ENCODE assay signal across 11 mouse cellular contexts in genomic region chr9:56415935-56416607, GRCm38 (mm10). TPM values are rescaled to one million over a fixed set of nuclear protein-coding genes. Genes with fewer than 3 reads are reported as not detected.
DNase-seq lines count a peak whose midpoint lies in the region; ATAC-seq and TF ChIP-seq lines count a peak whose summit lies in the region.
"Had no signal": no experiment of that assay in that cellular context is flagged by ENCODE, and none has a peak within 500 bp of the region (broad histone marks: within the 10 kb centered on the region; RNA-seq: fewer than 3 reads in every experiment).

No protein-coding gene starts in this region.

- peak overlapping the region in 1 of 2 experiments; percentile 72; a peak in 2 of 4 replicates for H3K4me3 ChIP-seq in heart, embryonic 14.5 days (ENCODE audit: control insufficient read depth in 1 of 2, insufficient read depth in 1 of 2, low read depth in 1 of 2, low read length in 2 of 2)
- H3K4me3 ChIP-seq in heart, embryonic 10.5 days: no peak overlapping the region
- H3K4me3 ChIP-seq in lung, embryonic 16.5 days (ENCODE audit: low read length): peak overlapping the region; percentile 76
- H3K4me3 ChIP-seq in hindbrain, postnatal 0 days (ENCODE audit: low read length): no peak overlapping the region; the same call in 1 of the 2 replicates
- peak overlapping the region; percentile 6; the same call in 1 of the 2 replicates for H3K4me3 ChIP-seq in stomach, embryonic 15.5 days (replicated peaks)

- H3K9me3 ChIP-seq in heart, embryonic 14.5 days (ENCODE audit: control insufficient read depth, low read length): no peaks in the 10 kb centered on the region
- H3K9me3 ChIP-seq in heart, embryonic 10.5 days: no peaks in the 10 kb centered on the region
- no peaks in the 10 kb centered on the region for H3K9me3 ChIP-seq in lung, embryonic 16.5 days (ENCODE audit: control insufficient read depth, low read length)
- H3K9me3 ChIP-seq in hindbrain, postnatal 0 days (ENCODE audit: low read length): no peaks in the 10 kb centered on the region
- no peaks in the 10 kb centered on the region for H3K9me3 ChIP-seq in stomach, embryonic 15.5 days
- H3K9me3 ChIP-seq: forebrain, embryonic 15.5 days had no signal

- peaks cover 3 to 32% of the 10 kb centered on the region in 2 experiments for H3K4me1 ChIP-seq in heart, embryonic 14.5 days (ENCODE audit: control insufficient read depth in 2 of 2, insufficient read depth in 2 of 2, low read length in 2 of 2)
- peaks cover 14% of the 10 kb centered on the region; the same call in 1 of the 2 replicates for H3K4me1 ChIP-seq in heart, embryonic 10.5 days
- peaks cover 31% of the 10 kb centered on the region for H3K4me1 ChIP-seq in lung, embryonic 16.5 days (replicated peaks; ENCODE audit: control insufficient read depth, insufficient read depth, low read length)
- 0 out of 2 replicates have a peak, but pooled peaks cover 12% of the 10 kb centered on the region for H3K4me1 ChIP-seq in hindbrain, postnatal 0 days (ENCODE audit: insufficient read depth, low read length)
- H3K4me1 ChIP-seq in stomach, embryonic 15.5 days: 0 out of 2 replicates have a peak, but pooled peaks cover 7% of the 10 kb centered on the region

- no peak for TF ChIP-seq CTCF in hindbrain, postnatal 0 days (IDR thresholded peaks at IDR 0.05; ENCODE audit: low read depth)

- H3K36me3 ChIP-seq in heart, embryonic 14.5 days (ENCODE audit: control insufficient read depth, insufficient read depth, low read length): no peaks in the 10 kb centered on the region
- H3K36me3 ChIP-seq in heart, embryonic 10.5 days: no peaks in the 10 kb centered on the region
- no peaks in the 10 kb centered on the region for H3K36me3 ChIP-seq in lung, embryonic 16.5 days (ENCODE audit: control insufficient read depth, insufficient read depth, low read length)
- no peaks in the 10 kb centered on the region for H3K36me3 ChIP-seq in hindbrain, postnatal 0 days (ENCODE audit: insufficient read depth, low read length)
- H3K36me3 ChIP-seq in stomach, embryonic 15.5 days: no peaks in the 10 kb centered on the region
- H3K36me3 ChIP-seq: forebrain, embryonic 15.5 days had no signal

- H3K9ac ChIP-seq in heart, embryonic 14.5 days (ENCODE audit: low read length): peak overlapping the region; percentile 91
- H3K9ac ChIP-seq in lung, embryonic 16.5 days (ENCODE audit: low read length): peak overlapping the region; percentile 53
- H3K9ac ChIP-seq in hindbrain, postnatal 0 days (replicated peaks; ENCODE audit: low read length): no peak overlapping the region
- H3K9ac ChIP-seq in stomach, embryonic 15.5 days: no peak overlapping the region

- no peak for DNase-seq in heart, embryonic 10.5 days (ENCODE audit: low spot score)
- no peak for DNase-seq in lung, postnatal 14 days
- no peak for DNase-seq in hindbrain, postnatal 0 days (ENCODE audit: low spot score)
- no peak for DNase-seq in left cerebral cortex, postnatal 4 days
- DNase-seq in kidney, adult 8-10 months: no peak
- DNase-seq: adrenal gland, adult 2 months; thymus, postnatal 36 days had no signal

- peak overlapping the region; percentile 67 for H3K4me2 ChIP-seq in heart, embryonic 14.5 days (ENCODE audit: low read length)
- peak overlapping the region; percentile 60 for H3K4me2 ChIP-seq in lung, embryonic 16.5 days (ENCODE audit: low read depth, low read length)
- H3K4me2 ChIP-seq in hindbrain, postnatal 0 days (ENCODE audit: low read depth, low read length): peak overlapping the region; percentile 78
- peak overlapping the region; percentile 54 for H3K4me2 ChIP-seq in stomach, embryonic 15.5 days

- intact Hi-C loops in left cerebral cortex, postnatal 4 days (cut with DNase I): loop anchor here (5.0 to 10.0 kb wide), 2 partner anchors 91 to 201 kb away; no protein-coding TSS in a partner anchor

- H3K27ac ChIP-seq in heart, embryonic 14.5 days (replicated peaks in 1 of 2; ENCODE audit: control insufficient read depth in 1 of 2, insufficient read depth in 1 of 2, low read depth in 2 of 2, low read length in 2 of 2): no peak overlapping the region; a peak in 1 of 4 replicates
- no peak overlapping the region for H3K27ac ChIP-seq in heart, embryonic 10.5 days
- peak overlapping the region; percentile 33; the same call in 1 of the 2 replicates for H3K27ac ChIP-seq in lung, embryonic 16.5 days (ENCODE audit: low read length)
- H3K27ac ChIP-seq in hindbrain, postnatal 0 days: no peak overlapping the region
- H3K27ac ChIP-seq in stomach, embryonic 15.5 days: no peak overlapping the region
- H3K27ac ChIP-seq: forebrain, embryonic 15.5 days had no signal

- WGBS in heart, embryonic 14.5 days: 46% methylated on average over 4 of the region's 4 CpGs
- WGBS in heart, embryonic 10.5 days: 65% methylated on average over 4 of the region's 4 CpGs
- 28% methylated on average over 4 of the region's 4 CpGs for WGBS in lung, embryonic 16.5 days
- 55% methylated on average over 4 of the region's 4 CpGs for WGBS in hindbrain, postnatal 0 days
- 38% methylated on average over 4 of the region's 4 CpGs for WGBS in stomach, embryonic 15.5 days

- ATAC-seq in heart, embryonic 14.5 days (ENCODE audit: insufficient number of reproducible peaks, insufficient read depth, low FRiP score, low read depth): no peak
- no peak for ATAC-seq in lung, embryonic 16.5 days (ENCODE audit: low read depth)
- ATAC-seq in hindbrain, postnatal 0 days: no peak
- ATAC-seq in stomach, embryonic 15.5 days (ENCODE audit: insufficient read depth, low FRiP score, low read depth): no peak
- ATAC-seq: forebrain, embryonic 15.5 days had no signal

- no peaks in the 10 kb centered on the region for H3K27me3 ChIP-seq in heart, embryonic 14.5 days (ENCODE audit: control insufficient read depth, insufficient read depth, low read length)
- no peaks in the 10 kb centered on the region for H3K27me3 ChIP-seq in heart, embryonic 10.5 days (ENCODE audit: insufficient read depth, poor library complexity, severe bottlenecking)
- H3K27me3 ChIP-seq in lung, embryonic 16.5 days (ENCODE audit: control insufficient read depth, insufficient read depth, low read depth, low read length): no peaks in the 10 kb centered on the region
- H3K27me3 ChIP-seq in hindbrain, postnatal 0 days (ENCODE audit: insufficient read depth, low read length): no peaks in the 10 kb centered on the region
- H3K27me3 ChIP-seq in stomach, embryonic 15.5 days (replicated peaks): no peaks in the 10 kb centered on the region
- H3K27me3 ChIP-seq: forebrain, embryonic 15.5 days had no signal

RNA-seq across cellular contexts. Expression of gene Peak1, which starts 1.8 kb away (rescaled TPM):
- polyA plus RNA-seq in heart, embryonic 14.5 days (2014; fragmentation: Nextera tagmentation; extraction: Ambion mirVana): 18.8 and 22.4 TPM in 2 replicates
- 10.0 and 10.3 TPM in 2 replicates for polyA plus RNA-seq in heart, embryonic 10.5 days (2016; fragmentation: Nextera tagmentation; extraction: Ambion mirVana)
- 26.4 and 27.1 TPM in 2 replicates for polyA plus RNA-seq in lung, embryonic 16.5 days (2015; fragmentation: Nextera tagmentation; extraction: Ambion mirVana)
- total RNA-seq in hindbrain, postnatal 0 days (2014; rRNA removed): 9.1 and 9.6 TPM in 2 replicates
- polyA plus RNA-seq in hindbrain, postnatal 0 days (2015; fragmentation: Nextera tagmentation; extraction: Ambion mirVana): 5.3 and 5.4 TPM in 2 replicates
- polyA plus RNA-seq in stomach, embryonic 15.5 days (2015; fragmentation: Nextera tagmentation; extraction: Ambion mirVana): 12.8 and 13.8 TPM in 2 replicates
- total RNA-seq in left cerebral cortex, postnatal 4 days (2021): 10 to 100 TPM; 17.7 to 18.6 TPM

RNA-seq across cellular contexts. Expression of gene Hmg20a, which starts 2.3 kb away (rescaled TPM):
- polyA plus RNA-seq in heart, embryonic 14.5 days (2014; fragmentation: Nextera tagmentation; extraction: Ambion mirVana): 58.5 and 62.2 TPM in 2 replicates
- polyA plus RNA-seq in heart, embryonic 10.5 days (2016; fragmentation: Nextera tagmentation; extraction: Ambion mirVana): 56.9 and 62.4 TPM in 2 replicates
- polyA plus RNA-seq in lung, embryonic 16.5 days (2015; fragmentation: Nextera tagmentation; extraction: Ambion mirVana): 57.9 and 60.6 TPM in 2 replicates
- 48.2 and 50.9 TPM in 2 replicates for total RNA-seq in hindbrain, postnatal 0 days (2014; rRNA removed)
- 57.1 and 58.5 TPM in 2 replicates for polyA plus RNA-seq in hindbrain, postnatal 0 days (2015; fragmentation: Nextera tagmentation; extraction: Ambion mirVana)
- 44.4 and 48.6 TPM in 2 replicates for polyA plus RNA-seq in stomach, embryonic 15.5 days (2015; fragmentation: Nextera tagmentation; extraction: Ambion mirVana)
- total RNA-seq in left cerebral cortex, postnatal 4 days (2021): 10 to 100 TPM; 81.6 to 83.9 TPM

Comparison
In these comparisons a context has a peak if more than half of its experiments do, and no peak if none do; other contexts are left out.
1. H3K4me3 ChIP-seq: peak in lung, embryonic 16.5 days (single experiment) and stomach, embryonic 15.5 days (single experiment); none in heart, embryonic 10.5 days (single experiment) and hindbrain, postnatal 0 days (single experiment).
2. H3K9ac ChIP-seq: peak in heart, embryonic 14.5 days (single experiment) and lung, embryonic 16.5 days (single experiment); none in hindbrain, postnatal 0 days (single experiment) and stomach, embryonic 15.5 days (single experiment).
3. Peak in every context shown above with its lines, with median percentiles within 50 percentile points of each other: H3K4me2 ChIP-seq.